In genomic region chr16:28873404-28873895, GRCm38 (mm10) we compare ENCODE assay signal across 16 mouse cellular contexts. TPM values are rescaled to one million over a fixed set of nuclear protein-coding genes. Genes with fewer than 3 reads are reported as not detected.
A peak's percentile ranks its signal among the peaks of the same experiment; 100 is the strongest.
DNase-seq lines count a peak whose midpoint lies in the region; ATAC-seq and TF ChIP-seq lines count a peak whose summit lies in the region.
"Had no signal": no experiment of that assay in that cellular context is flagged by ENCODE, and none has a peak within 500 bp of the region (broad histone marks: within the 10 kb centered on the region; RNA-seq: fewer than 3 reads in every experiment).

No protein-coding gene starts in this region.

- peaks cover 25% of the 10 kb centered on the region for H3K4me1 ChIP-seq in hindbrain, embryonic 14.5 days (replicated peaks; ENCODE audit: control insufficient read depth, insufficient read depth, low read length)
- H3K4me1 ChIP-seq in hindbrain, embryonic 13.5 days (replicated peaks), result peaks cover 70% of the 10 kb centered on the region
- H3K4me1 ChIP-seq in midbrain, embryonic 13.5 days (replicated peaks), result peaks cover 55% of the 10 kb centered on the region
- H3K4me1 ChIP-seq in midbrain, embryonic 10.5 days, result peaks cover 42% of the 10 kb centered on the region
- peaks cover 23% of the 10 kb centered on the region for H3K4me1 ChIP-seq in forebrain, postnatal 0 days (ENCODE audit: insufficient read depth)
- H3K4me1 ChIP-seq in neural tube, embryonic 15.5 days, result peaks cover 62% of the 10 kb centered on the region

- no peaks in the 10 kb centered on the region for H3K9me3 ChIP-seq in hindbrain, embryonic 14.5 days (ENCODE audit: control insufficient read depth, low read length)
- no peaks in the 10 kb centered on the region for H3K9me3 ChIP-seq in hindbrain, embryonic 13.5 days
- no peaks in the 10 kb centered on the region for H3K9me3 ChIP-seq in midbrain, embryonic 13.5 days
- H3K9me3 ChIP-seq in midbrain, embryonic 10.5 days (replicated peaks), result no peaks in the 10 kb centered on the region
- no peaks in the 10 kb centered on the region for H3K9me3 ChIP-seq in forebrain, postnatal 0 days (ENCODE audit: low read length)
- H3K9me3 ChIP-seq in neural tube, embryonic 15.5 days (replicated peaks), result no peaks in the 10 kb centered on the region
- H3K9me3 ChIP-seq: embryonic facial prominence, embryonic 10.5 days; heart, embryonic 12.5 days; intestine, embryonic 15.5 days had no signal

- no peak for DNase-seq in hindbrain, embryonic 14.5 days (ENCODE audit: low spot score)
- DNase-seq in midbrain, embryonic 10.5 days (ENCODE audit: low spot score), result no peak
- no peak for DNase-seq in forebrain, postnatal 0 days
- DNase-seq in urinary bladder, postnatal 10 days (ENCODE audit: low spot score), result no peak
- DNase-seq: adrenal gland, adult 2 months; adrenal gland, postnatal 25 days; cerebellum, adult 2 months; gastrocnemius, postnatal 14 days; heart, adult 2 months; kidney, adult 18-20 months had no signal

- H3K27me3 ChIP-seq in hindbrain, embryonic 14.5 days (ENCODE audit: control insufficient read depth, insufficient read depth, low read length), result no peaks in the 10 kb centered on the region
- H3K27me3 ChIP-seq in hindbrain, embryonic 13.5 days, result peaks cover 31% of the 10 kb centered on the region
- 0 out of 2 replicates have a peak, but pooled peaks cover 3% of the 10 kb centered on the region for H3K27me3 ChIP-seq in midbrain, embryonic 13.5 days
- peaks cover 12% of the 10 kb centered on the region; the same call in 1 of the 2 replicates for H3K27me3 ChIP-seq in midbrain, embryonic 10.5 days (ENCODE audit: low read depth, poor library complexity, severe bottlenecking)
- H3K27me3 ChIP-seq in forebrain, postnatal 0 days (ENCODE audit: insufficient read depth, low read length), result no peaks in the 10 kb centered on the region
- H3K27me3 ChIP-seq in neural tube, embryonic 15.5 days (replicated peaks), result no peaks in the 10 kb centered on the region
- H3K27me3 ChIP-seq: heart, embryonic 12.5 days; intestine, embryonic 15.5 days had no signal

- ATAC-seq in hindbrain, embryonic 14.5 days (ENCODE audit: low FRiP score), result peak; percentile 52; the same call in 1 of the 2 replicates
- ATAC-seq in hindbrain, embryonic 13.5 days (ENCODE audit: low FRiP score), result no peak
- ATAC-seq in midbrain, embryonic 13.5 days, result peak; percentile 32; the same call in 1 of the 2 replicates
- ATAC-seq in forebrain, postnatal 0 days, result peak; percentile 30
- peak; percentile 46; the same call in 1 of the 2 replicates for ATAC-seq in neural tube, embryonic 15.5 days (ENCODE audit: low FRiP score)
- ATAC-seq: intestine, embryonic 15.5 days had no signal

- H3K4me2 ChIP-seq in hindbrain, embryonic 14.5 days (replicated peaks), result no peak overlapping the region
- H3K4me2 ChIP-seq in hindbrain, embryonic 13.5 days, result no peak overlapping the region
- H3K4me2 ChIP-seq in midbrain, embryonic 13.5 days (replicated peaks), result no peak overlapping the region
- H3K4me2 ChIP-seq in forebrain, postnatal 0 days (ENCODE audit: low read depth), result no peak overlapping the region
- H3K4me2 ChIP-seq in neural tube, embryonic 15.5 days, result no peak overlapping the region
- H3K4me2 ChIP-seq: heart, embryonic 12.5 days; intestine, embryonic 15.5 days had no signal

- WGBS in hindbrain, embryonic 14.5 days, result 49% methylated on average over 8 of the region's 8 CpGs
- 58% methylated on average over 8 of the region's 8 CpGs for WGBS in hindbrain, embryonic 13.5 days
- 45% methylated on average over 8 of the region's 8 CpGs for WGBS in midbrain, embryonic 13.5 days
- 83% methylated on average over 8 of the region's 8 CpGs for WGBS in midbrain, embryonic 10.5 days
- 22% methylated on average over 8 of the region's 8 CpGs for WGBS in forebrain, postnatal 0 days
- 22% methylated on average over 8 of the region's 8 CpGs for WGBS in neural tube, embryonic 15.5 days

- H3K27ac ChIP-seq in hindbrain, embryonic 14.5 days, result no peak overlapping the region
- no peak overlapping the region for H3K27ac ChIP-seq in hindbrain, embryonic 13.5 days
- no peak overlapping the region for H3K27ac ChIP-seq in midbrain, embryonic 13.5 days
- no peak overlapping the region for H3K27ac ChIP-seq in midbrain, embryonic 10.5 days (replicated peaks)
- H3K27ac ChIP-seq in forebrain, postnatal 0 days (ENCODE audit: low read depth, low read length), result no peak overlapping the region
- H3K27ac ChIP-seq in neural tube, embryonic 15.5 days (replicated peaks), result no peak overlapping the region
- H3K27ac ChIP-seq: embryonic facial prominence, embryonic 10.5 days; heart, adult 2 months; intestine, embryonic 15.5 days had no signal

- H3K4me3 ChIP-seq in hindbrain, embryonic 14.5 days (replicated peaks; ENCODE audit: low read length), result no peak overlapping the region
- no peak overlapping the region for H3K4me3 ChIP-seq in hindbrain, embryonic 13.5 days
- no peak overlapping the region for H3K4me3 ChIP-seq in midbrain, embryonic 13.5 days (replicated peaks)
- no peak overlapping the region for H3K4me3 ChIP-seq in midbrain, embryonic 10.5 days
- H3K4me3 ChIP-seq in forebrain, postnatal 0 days (ENCODE audit: low read depth, low read length), result no peak overlapping the region
- H3K4me3 ChIP-seq in neural tube, embryonic 15.5 days (replicated peaks), result no peak overlapping the region
- H3K4me3 ChIP-seq: embryonic facial prominence, embryonic 10.5 days; heart, adult 2 months; heart, embryonic 12.5 days; intestine, embryonic 15.5 days had no signal

- no peak for TF ChIP-seq CTCF in forebrain, postnatal 0 days (IDR thresholded peaks at IDR 0.05; ENCODE audit: low read depth)

- no peaks in the 10 kb centered on the region for H3K36me3 ChIP-seq in hindbrain, embryonic 14.5 days (replicated peaks; ENCODE audit: control insufficient read depth, insufficient read depth)
- no peaks in the 10 kb centered on the region for H3K36me3 ChIP-seq in hindbrain, embryonic 13.5 days
- H3K36me3 ChIP-seq in midbrain, embryonic 13.5 days, result no peaks in the 10 kb centered on the region
- no peaks in the 10 kb centered on the region for H3K36me3 ChIP-seq in midbrain, embryonic 10.5 days
- H3K36me3 ChIP-seq in forebrain, postnatal 0 days (ENCODE audit: insufficient read depth), result no peaks in the 10 kb centered on the region
- H3K36me3 ChIP-seq in neural tube, embryonic 15.5 days, result no peaks in the 10 kb centered on the region
- H3K36me3 ChIP-seq: embryonic facial prominence, embryonic 10.5 days; heart, embryonic 12.5 days; intestine, embryonic 15.5 days had no signal

- H3K9ac ChIP-seq in hindbrain, embryonic 14.5 days, result no peak overlapping the region
- H3K9ac ChIP-seq in hindbrain, embryonic 13.5 days, result no peak overlapping the region
- H3K9ac ChIP-seq in midbrain, embryonic 13.5 days (replicated peaks), result no peak overlapping the region
- no peak overlapping the region for H3K9ac ChIP-seq in forebrain, postnatal 0 days
- H3K9ac ChIP-seq in neural tube, embryonic 15.5 days (replicated peaks), result no peak overlapping the region
- H3K9ac ChIP-seq: heart, embryonic 12.5 days; intestine, embryonic 15.5 days had no signal

RNA-seq across cellular contexts. Expression of gene Mb21d2, which starts 56.0 kb away (rescaled TPM):
- 19.5 and 23.0 TPM in 2 replicates for polyA plus RNA-seq in hindbrain, embryonic 14.5 days (2014; fragmentation: Nextera tagmentation; extraction: Ambion mirVana)
- polyA plus RNA-seq in hindbrain, embryonic 13.5 days (2015; fragmentation: Nextera tagmentation; extraction: Ambion mirVana), result 11.1 and 12.7 TPM in 2 replicates
- polyA plus RNA-seq in midbrain, embryonic 13.5 days (2015; fragmentation: Nextera tagmentation; extraction: Ambion mirVana), result 8.5 and 9.5 TPM in 2 replicates
- 4.7 and 5.7 TPM in 2 replicates for polyA plus RNA-seq in midbrain, embryonic 10.5 days (2016; fragmentation: Nextera tagmentation; extraction: Ambion mirVana)
- total RNA-seq in forebrain, postnatal 0 days (2014; rRNA removed), result 45.3 and 47.0 TPM in 2 replicates
- polyA plus RNA-seq in forebrain, postnatal 0 days (2015; fragmentation: Nextera tagmentation; extraction: Ambion mirVana), result 15.2 and 15.8 TPM in 2 replicates
- polyA plus RNA-seq in neural tube, embryonic 15.5 days (2015; fragmentation: Nextera tagmentation; extraction: Ambion mirVana), result 17.5 and 21.4 TPM in 2 replicates
